Mouse (Mus musculus) colon, adult 2 months (tissue): ENCODE data around the gene Mgat2. TPM values are rescaled to one million over a fixed set of nuclear protein-coding genes. Genes with fewer than 3 reads are reported as not detected.

Experiments used
- polyA plus RNA-seq: library from polyadenylated mRNA; depleted of rRNA; stranded (reverse); fragments of >200 nt; gene quantifications from 2 replicates; pipeline ENCODE4 v1.2.3, GENCODE M21; 2012; rRNA removed

The Mgat2 gene
- 21.6 and 21.8 TPM in 2 replicates for polyA plus RNA-seq

GRCm38 (mm10) chr12:69183583-69184308 is at the start of gene Mgat2, which contains the start of gene Rpl36al:
TSS of gene Mgat2 (plus strand) at chr12:69184157.
TSS of gene Rpl36al (minus strand) at chr12:69184083.

GRCm38 (mm10) chr12:69158765-69159577 is 25.0 kb upstream of the Mgat2 start, which contains the start of gene Rps29:
TSS of gene Rps29 (minus strand) at chr12:69159186.

GRCm38 (mm10) chr12:69168461-69169106 is 15.4 kb upstream of the Mgat2 start, which contains the start of gene Lrr1:
TSS of gene Lrr1 (plus strand) at chr12:69168814.

GRCm38 (mm10) chr12:69196444-69197377 is 12.8 kb downstream of the Mgat2 start, which contains the start of gene Gm49383:
TSS of gene Gm49383 (minus strand) at chr12:69197104.

GRCm38 (mm10) chr12:69198164-69198535 is 14.2 kb downstream of the Mgat2 start, which contains the start of gene Dnaaf2:
TSS of gene Dnaaf2 (minus strand) at chr12:69198429.

GRCm38 (mm10) chr12:69204052-69204833 is 20.3 kb downstream of the Mgat2 start, which contains the start of gene Gm49384:
TSS of gene Gm49384 (minus strand) at chr12:69204267.

GRCm38 (mm10) chr12:69227776-69228466 is 44.0 kb downstream of the Mgat2 start, which contains the start of gene Pole2:
TSS of gene Pole2 (minus strand) at chr12:69228195.

Other genes starting within 250 kb of the Mgat2 start
- 1,705 and 1,824 TPM in 2 replicates for gene Rps29, start 25.0 kb upstream of the Mgat2 start, polyA plus RNA-seq
- 1.8 and 2.3 TPM in 2 replicates for gene Lrr1, start 15.3 kb upstream of the Mgat2 start, polyA plus RNA-seq
- 109 and 123 TPM in 2 replicates for gene Rpl36al, start 74 bp upstream of the Mgat2 start, polyA plus RNA-seq
- 1.8 and 2.5 TPM in 2 replicates for gene Gm49383, start 12.9 kb downstream of the Mgat2 start, polyA plus RNA-seq
- 2.0 and 2.2 TPM in 2 replicates for gene Dnaaf2, start 14.3 kb downstream of the Mgat2 start, polyA plus RNA-seq
- not detected in 2 replicates for gene Gm49384, start 20.1 kb downstream of the Mgat2 start, polyA plus RNA-seq
- 3.1 and 3.5 TPM in 2 replicates for gene Pole2, start 44.0 kb downstream of the Mgat2 start, polyA plus RNA-seq
- gene Klhdc1, start 57.0 kb downstream of the Mgat2 start, polyA plus RNA-seq, result 0.35 and 1.5 TPM in 2 replicates
- gene Klhdc2, start 112.5 kb downstream of the Mgat2 start, polyA plus RNA-seq, result 40.0 and 58.6 TPM in 2 replicates
- gene Nemf, start 173.0 kb downstream of the Mgat2 start, polyA plus RNA-seq, result 2.2 and 2.3 TPM in 2 replicates
- gene Arf6, start 188.0 kb downstream of the Mgat2 start, polyA plus RNA-seq, result 430 and 482 TPM in 2 replicates
- 6.8 and 9.5 TPM in 2 replicates for gene Gm9887, start 188.3 kb downstream of the Mgat2 start, polyA plus RNA-seq